Mouse (Mus musculus) forebrain, postnatal 0 days (tissue): ENCODE data around the gene Nat8. TPM values are rescaled to one million over a fixed set of nuclear protein-coding genes. Genes with fewer than 3 reads are reported as not detected.

ENCODE experiments used
- ATAC-seq: fragments of 200-750 bp; cut with Nextera tagmentation; 2 replicates; pipeline ENCODE4 v1.8.0; 2017; ENCODE audit warnings: mild to moderate bottlenecking, moderate library complexity
- DNase-seq: peaks from one replicate; pipeline ENCODE4 v3.0.0-alpha.2; 2015
- H3K27ac ChIP-seq: fragments of 300-500 bp; sonication (generic); 2 replicates; pipeline ENCODE4 v1.5.1; 2014; ENCODE audit warnings: low read depth, mild to moderate bottlenecking, antibody characterized with exemption, low read length, moderate library complexity, mixed read lengths
- H3K27me3 ChIP-seq: fragments of 300-500 bp; sonication (generic); 2 replicates; pipeline ENCODE4 v1.6.1; 2014; ENCODE audit warnings: mild to moderate bottlenecking, low read length, mixed read lengths; ENCODE audit not compliant: insufficient read depth
- H3K36me3 ChIP-seq: fragments of 300-500 bp; sonication (generic); 2 replicates; pipeline ENCODE4 v1.6.1; 2014; ENCODE audit warnings: mild to moderate bottlenecking, moderate library complexity; ENCODE audit not compliant: insufficient read depth
- H3K4me1 ChIP-seq: fragments of 300-500 bp; sonication (generic); 2 replicates; pipeline ENCODE4 v1.6.1; 2014; ENCODE audit warnings: antibody characterized with exemption; ENCODE audit not compliant: insufficient read depth
- H3K4me2 ChIP-seq: fragments of 300-500 bp; sonication (generic); 2 replicates; pipeline ENCODE4 v1.6.1; 2014; ENCODE audit warnings: low read depth, mild to moderate bottlenecking, moderate library complexity
- H3K4me3 ChIP-seq: fragments of 300-500 bp; sonication (generic); 2 replicates; pipeline ENCODE4 v1.5.1; 2014; ENCODE audit warnings: low read depth, low read length, mixed read lengths
- H3K9ac ChIP-seq: fragments of 300-500 bp; sonication (generic); 2 replicates; pipeline ENCODE4 v1.6.1; 2014; ENCODE audit warnings: mild to moderate bottlenecking
- H3K9me3 ChIP-seq: fragments of 300-500 bp; sonication (generic); 2 replicates; pipeline ENCODE4 v1.6.1; 2016; ENCODE audit warnings: low read length
- CTCF ChIP-seq: sonication (generic); IDR thresholded peaks from 2 replicates; pipeline ENCODE4 v1.5.1; 2016; ENCODE audit warnings: antibody characterized with exemption, control low read depth, low read depth
- WGBS: fragments of 180-500 bp; shearing (Covaris S2); extraction: QIAGEN DNeasy Blood & Tissue Kit; methylation state at CpG from one replicate; pipeline ENCODE4 v1.1.7; 2014; 5-methylcytosine and 5-hydroxymethylcytosine counted together
- polyA plus RNA-seq: library from polyadenylated mRNA; unstranded; fragments of >200 nt; fragmentation: Nextera tagmentation; extraction: Ambion mirVana; gene quantifications from 2 replicates; pipeline ENCODE4 v1.2.1, GENCODE M21; 2015
- total RNA-seq: library from RNA; depleted of rRNA; stranded (reverse); fragments of >200 nt; gene quantifications from 2 replicates; pipeline ENCODE4 v1.2.3, GENCODE M21; 2014

Nat8 gene
- total and polyA plus RNA-seq, 2 experiments from 2014 or later, result 0.14 to 0.41 TPM

GRCm38 (mm10) chr6:85863136-85863535 lies 31.3 kb upstream of the Nat8 start:
- no peaks in the 10 kb centered on the region for H3K27me3 ChIP-seq
- H3K9ac ChIP-seq, result no peak overlapping the region
- H3K27ac ChIP-seq, result no peak overlapping the region
- DNase-seq, result no peak
- 74% methylated on average over 2 of the region's 2 CpGs for WGBS
- ATAC-seq, result no peak
- H3K4me2 ChIP-seq, result no peak overlapping the region
- no peaks in the 10 kb centered on the region for H3K9me3 ChIP-seq
- no peaks in the 10 kb centered on the region for H3K4me1 ChIP-seq
- H3K4me3 ChIP-seq, result no peak overlapping the region
- no peaks in the 10 kb centered on the region for H3K36me3 ChIP-seq
- no peak for TF ChIP-seq CTCF

- no peaks in the 10 kb centered on the region for H3K36me3 ChIP-seq
- no peak overlapping the region for H3K4me2 ChIP-seq
- no peak for ATAC-seq
- H3K4me3 ChIP-seq, result no peak overlapping the region
- WGBS, result 35% methylated on average over 3 of the region's 3 CpGs
- no peaks in the 10 kb centered on the region for H3K9me3 ChIP-seq
- H3K4me1 ChIP-seq, result no peaks in the 10 kb centered on the region
- TF ChIP-seq CTCF, result no peak
- H3K9ac ChIP-seq, result no peak overlapping the region
- H3K27me3 ChIP-seq, result no peaks in the 10 kb centered on the region
- no peak overlapping the region for H3K27ac ChIP-seq
- no peak for DNase-seq
These were observed 30.7 kb upstream of the Nat8 start for GRCm38 (mm10) chr6:85862565-85862964.

GRCm38 (mm10) chr6:85861247-85861646 lies 29.4 kb upstream of the Nat8 start:
- ATAC-seq, result no peak
- no peak overlapping the region for H3K4me2 ChIP-seq
- 86% methylated on average over 3 of the region's 3 CpGs for WGBS

GRCm38 (mm10) chr6:85856194-85856678 lies 24.4 kb upstream of the Nat8 start:
- no peak overlapping the region for H3K27ac ChIP-seq
- ATAC-seq, result peak; percentile 96
- no peak overlapping the region for H3K4me2 ChIP-seq
- no peaks in the 10 kb centered on the region for H3K9me3 ChIP-seq
- H3K36me3 ChIP-seq, result no peaks in the 10 kb centered on the region
- peak; percentile 48 for DNase-seq
- no peak overlapping the region for H3K9ac ChIP-seq
- no peak overlapping the region for H3K4me3 ChIP-seq
- TF ChIP-seq CTCF, result no peak
- H3K27me3 ChIP-seq, result no peaks in the 10 kb centered on the region
- no peaks in the 10 kb centered on the region for H3K4me1 ChIP-seq
- 82% methylated on average over 1 of the region's 1 CpGs for WGBS

More at GRCm38 (mm10) chr6:85861247-85861646, 29.4 kb upstream of the Nat8 start:
- H3K9ac ChIP-seq, result no peak overlapping the region
- no peaks in the 10 kb centered on the region for H3K9me3 ChIP-seq
- no peak for TF ChIP-seq CTCF
- no peaks in the 10 kb centered on the region for H3K4me1 ChIP-seq
- H3K36me3 ChIP-seq, result no peaks in the 10 kb centered on the region
- H3K27ac ChIP-seq, result no peak overlapping the region
- H3K4me3 ChIP-seq, result no peak overlapping the region
- H3K27me3 ChIP-seq, result no peaks in the 10 kb centered on the region
- no peak for DNase-seq

GRCm38 (mm10) chr6:85853481-85853880 lies 21.6 kb upstream of the Nat8 start:
- H3K9me3 ChIP-seq, result no peaks in the 10 kb centered on the region
- no peak overlapping the region for H3K4me2 ChIP-seq
- 63% methylated on average over 3 of the region's 3 CpGs for WGBS
- ATAC-seq (no peak), DNase-seq (no peak)
- no peaks in the 10 kb centered on the region for H3K27me3 ChIP-seq
- H3K27ac ChIP-seq, result no peak overlapping the region
- no peaks in the 10 kb centered on the region for H3K4me1 ChIP-seq
- no peaks in the 10 kb centered on the region for H3K36me3 ChIP-seq
- no peak overlapping the region for H3K9ac ChIP-seq
- TF ChIP-seq CTCF, result no peak
- H3K4me3 ChIP-seq, result no peak overlapping the region

- H3K36me3 ChIP-seq, result no peaks in the 10 kb centered on the region
- WGBS, result 91% methylated on average over 7 of the region's 7 CpGs
- H3K4me2 ChIP-seq, result no peak overlapping the region
- H3K9me3 ChIP-seq, result no peaks in the 10 kb centered on the region
- TF ChIP-seq CTCF, result no peak
- no peak overlapping the region for H3K27ac ChIP-seq
- H3K27me3 ChIP-seq, result no peaks in the 10 kb centered on the region
- ATAC-seq (no peak), DNase-seq (no peak)
- H3K4me3 ChIP-seq, result no peak overlapping the region
- no peaks in the 10 kb centered on the region for H3K4me1 ChIP-seq
- no peak overlapping the region for H3K9ac ChIP-seq
These were observed 19.3 kb upstream of the Nat8 start for GRCm38 (mm10) chr6:85851062-85851773.

- DNase-seq, result no peak
- Histone ChIP-seq H3K36me3 (no peaks in the 10 kb centered on the region), H3K27me3 (no peaks in the 10 kb centered on the region), H3K27ac (no peak overlapping the region), H3K4me1 (no peaks in the 10 kb centered on the region), H3K9me3 (no peaks in the 10 kb centered on the region), H3K4me3 (no peak overlapping the region), H3K4me2 (no peak overlapping the region), H3K9ac (no peak overlapping the region)
- WGBS, result 18% methylated on average over 2 of the region's 2 CpGs
- ATAC-seq, result no peak
- no peak for TF ChIP-seq CTCF
These were observed 17.4 kb upstream of the Nat8 start for GRCm38 (mm10) chr6:85849240-85849639.
